Mouse (Mus musculus) liver, embryonic 11.5 days (tissue): ENCODE measurements around the gene Ddb2. TPM values are rescaled to one million over a fixed set of nuclear protein-coding genes. Genes with fewer than 3 reads are reported as not detected.
A peak's percentile ranks its signal among the peaks of the same experiment; 100 is the strongest.

Source experiments
- ATAC-seq: fragments of 200-750 bp; cut with Nextera tagmentation; replicated peaks from 2 replicates; pipeline ENCODE4 v1.8.0; 2017; ENCODE audit warnings: moderate number of reproducible peaks, mild to moderate bottlenecking, moderate TSS enrichment, moderate library complexity; ENCODE audit not compliant: low FRiP score
- DNase-seq: peaks from one replicate; pipeline ENCODE4 v3.0.0-alpha.2; 2017; ENCODE audit warnings: low spot score
- H3K27ac ChIP-seq: fragments of 300-500 bp; sonication (generic); 2 replicates; pipeline ENCODE4 v1.5.1; 2014; ENCODE audit warnings: mild to moderate bottlenecking, low read depth, low read length, control low read depth
- H3K27me3 ChIP-seq: fragments of 300-500 bp; sonication (generic); replicated peaks from 2 replicates; pipeline ENCODE4 v1.6.1; 2014; ENCODE audit warnings: low read length, mixed read lengths; ENCODE audit not compliant: control insufficient read depth, insufficient read depth
- H3K36me3 ChIP-seq: fragments of 300-500 bp; sonication (generic); 2 replicates; pipeline ENCODE4 v1.6.1; 2014; ENCODE audit warnings: mild to moderate bottlenecking, low read length, moderate library complexity, mixed read lengths; ENCODE audit not compliant: control insufficient read depth, insufficient read depth
- H3K4me1 ChIP-seq: fragments of 300-500 bp; sonication (generic); replicated peaks from 2 replicates; pipeline ENCODE4 v1.6.1; 2014; ENCODE audit warnings: low read length, mixed read lengths; ENCODE audit not compliant: control insufficient read depth, insufficient read depth
- H3K4me2 ChIP-seq: fragments of 300-500 bp; sonication (generic); 2 replicates; pipeline ENCODE4 v1.6.1; 2014; ENCODE audit warnings: mild to moderate bottlenecking, control low read depth, moderate library complexity
- H3K4me3 ChIP-seq: fragments of 300-500 bp; sonication (generic); 2 replicates; pipeline ENCODE4 v1.5.1; 2014; ENCODE audit warnings: low read depth, low read length, control low read depth
- H3K9ac ChIP-seq: fragments of 300-500 bp; sonication (generic); 2 replicates; pipeline ENCODE4 v1.6.1; 2014; ENCODE audit warnings: low read depth, low read length, control low read depth
- H3K9me3 ChIP-seq: fragments of 300-500 bp; sonication (generic); 2 replicates; pipeline ENCODE4 v1.6.1; 2016; ENCODE audit warnings: low read length, inconsistent platforms, mixed read lengths; ENCODE audit not compliant: control insufficient read depth
- WGBS: fragments of 180-500 bp; shearing (Covaris S2); extraction: QIAGEN DNeasy Blood & Tissue Kit; methylation state at CpG from one replicate; pipeline ENCODE4 v1.1.7; 2014; 5-methylcytosine and 5-hydroxymethylcytosine counted together
- polyA plus RNA-seq: library from polyadenylated mRNA; unstranded; fragments of >200 nt; fragmentation: Nextera tagmentation; extraction: Ambion mirVana; gene quantifications from 2 replicates; pipeline ENCODE4 v1.2.1, GENCODE M21; 2014

The Ddb2 gene
- polyA plus RNA-seq, 1 experiment from 2014 or later: 15.3 TPM

DNA sequence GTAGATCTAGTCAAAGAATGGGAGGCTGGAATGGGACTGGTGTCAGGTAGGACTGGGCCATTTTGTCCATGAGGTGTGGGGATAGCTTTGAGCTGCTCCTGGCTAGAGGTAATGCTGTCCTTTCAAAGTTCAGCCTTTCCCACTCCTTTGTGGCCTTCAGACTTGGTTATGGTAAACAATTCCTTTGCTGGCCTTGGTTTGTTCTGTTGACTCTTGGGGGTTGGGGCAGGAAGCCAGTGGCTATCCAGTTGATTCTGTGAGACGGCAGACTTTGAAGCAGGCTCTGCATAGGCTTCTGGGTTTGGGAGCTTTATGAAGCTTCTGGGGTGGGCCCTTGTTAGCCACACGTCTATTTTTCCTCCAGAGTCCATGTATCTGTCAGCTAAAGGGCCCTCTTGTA, 31.9 kb upstream of the Ddb2 start:
- no peak for ATAC-seq
- DNase-seq: no peak
- no peaks in the 10 kb centered on the region for H3K9me3 ChIP-seq
- peak overlapping the region; percentile 77 for H3K27ac ChIP-seq
- peak overlapping the region; percentile 39 for H3K4me2 ChIP-seq
- H3K36me3 ChIP-seq: peaks cover 54% of the 10 kb centered on the region
- H3K4me3 ChIP-seq: 0 out of 2 replicates have a peak overlapping the region, but pooled peaks have one; percentile 7
- H3K27me3 ChIP-seq: no peaks in the 10 kb centered on the region
- WGBS: 76% methylated on average over 2 of the region's 2 CpGs
- no peak overlapping the region for H3K9ac ChIP-seq
- peaks cover 27% of the 10 kb centered on the region for H3K4me1 ChIP-seq

DNA sequence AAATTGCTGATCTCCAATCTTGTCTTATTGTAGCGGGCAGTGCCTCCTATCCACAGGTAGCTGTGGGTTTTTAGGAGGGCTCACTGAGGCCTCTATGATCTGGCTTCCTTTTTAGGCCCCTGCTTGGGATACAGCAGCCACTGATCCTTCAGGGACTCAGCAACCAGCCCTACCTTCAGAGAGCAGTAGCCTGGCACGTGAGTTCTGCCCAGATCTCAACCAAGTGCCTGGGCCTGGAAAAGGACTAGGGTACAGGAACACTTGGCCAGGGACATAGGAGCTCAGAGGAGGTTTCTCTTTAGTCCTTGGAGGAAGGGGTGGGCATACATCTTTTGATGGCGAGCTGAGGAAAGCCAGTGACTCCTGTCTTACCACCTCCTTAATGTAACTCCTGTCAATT, 31.3 kb upstream of the Ddb2 start:
- DNase-seq (no peak), ATAC-seq (no peak)
- 0 out of 2 replicates have a peak overlapping the region, but pooled peaks have one; percentile 10 for H3K4me3 ChIP-seq
- no peak overlapping the region for H3K9ac ChIP-seq
- H3K36me3 ChIP-seq: peaks cover 47% of the 10 kb centered on the region
- H3K27ac ChIP-seq: peak overlapping the region; percentile 77
- no peaks in the 10 kb centered on the region for H3K9me3 ChIP-seq
- 88% methylated on average over 3 of the region's 3 CpGs for WGBS
- peaks cover 27% of the 10 kb centered on the region for H3K4me1 ChIP-seq
- H3K4me2 ChIP-seq: peak overlapping the region; percentile 17; the same call in 1 of the 2 replicates
- H3K27me3 ChIP-seq: no peaks in the 10 kb centered on the region

GRCm38 (mm10) chr2:91264711-91265681, 28.2 kb upstream of the Ddb2 start, which contains the start of gene Arfgap2:
Gene Arfgap2, plus strand, starts transcription at chr2:91264974.
- H3K9me3 ChIP-seq: no peaks in the 10 kb centered on the region
- peak within 1 kb of the TSS; percentile 97 for H3K9ac ChIP-seq
- peaks cover 32% of the 10 kb centered on the region for H3K36me3 ChIP-seq
- peaks cover 23% of the 10 kb centered on the region for H3K4me1 ChIP-seq
- DNase-seq (peak; percentile 94), ATAC-seq (peak; percentile 98)
- peak within 1 kb of the TSS; percentile 93 for H3K27ac ChIP-seq
- no peaks in the 10 kb centered on the region for H3K27me3 ChIP-seq
- H3K4me2 ChIP-seq: peak within 1 kb of the TSS; percentile 88
- peak within 1 kb of the TSS; percentile 92 for H3K4me3 ChIP-seq
- 2% methylated on average over 72 of the region's 72 CpGs for WGBS

DNA sequence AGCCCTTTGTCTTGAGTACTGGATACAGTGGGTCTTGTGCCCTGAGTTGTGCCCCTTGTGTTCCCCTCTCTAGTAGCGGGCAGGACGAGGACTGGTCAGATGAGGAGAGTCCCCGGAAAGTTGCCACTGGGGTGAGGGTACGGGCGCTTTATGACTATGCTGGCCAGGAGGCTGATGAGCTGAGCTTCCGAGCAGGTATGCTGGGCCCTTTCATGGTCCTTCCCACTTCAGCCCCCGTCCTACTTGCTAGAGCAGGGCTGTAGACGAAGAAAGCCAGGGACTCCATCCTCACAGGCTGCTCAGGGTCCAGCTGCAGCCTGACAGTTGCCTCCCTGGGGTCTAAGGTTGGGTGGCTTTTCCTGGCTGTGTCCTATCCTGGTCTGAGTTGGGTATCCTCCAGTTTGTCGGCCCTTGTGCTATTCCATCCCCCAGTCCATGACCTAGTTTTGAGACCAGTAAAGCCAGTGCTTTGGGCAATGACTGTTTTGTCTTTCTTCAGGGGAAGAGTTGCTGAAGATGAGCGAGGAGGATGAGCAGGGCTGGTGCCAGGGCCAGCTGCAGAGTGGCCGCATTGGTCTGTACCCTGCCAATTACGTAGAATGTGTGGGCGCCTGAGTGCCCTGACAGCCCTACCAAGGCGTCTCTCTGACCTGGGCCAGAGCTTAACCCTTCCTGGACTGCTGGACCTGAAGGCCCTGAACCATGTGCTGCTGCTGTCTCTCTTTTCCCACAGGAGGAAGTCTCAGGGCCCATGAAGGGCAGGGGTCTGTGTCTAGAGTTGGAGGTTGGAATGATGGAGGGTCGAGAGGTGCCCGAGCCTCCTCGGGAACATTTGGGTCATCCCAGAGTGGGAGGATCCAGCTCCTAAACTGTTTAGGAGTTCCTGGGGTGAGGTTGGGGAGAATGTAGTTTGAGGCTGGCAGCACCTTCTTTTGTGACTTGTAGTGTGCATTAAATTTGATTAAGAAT, 27.2 kb upstream of the Ddb2 start:
- H3K36me3 ChIP-seq: peaks cover 22% of the 10 kb centered on the region
- H3K4me3 ChIP-seq: peak overlapping the region; percentile 92
- peaks cover 18% of the 10 kb centered on the region for H3K4me1 ChIP-seq
- no peaks in the 10 kb centered on the region for H3K27me3 ChIP-seq
- H3K9me3 ChIP-seq: no peaks in the 10 kb centered on the region
- H3K27ac ChIP-seq: peak overlapping the region; percentile 82
- peak overlapping the region; percentile 74 for H3K9ac ChIP-seq
- H3K4me2 ChIP-seq: peak overlapping the region; percentile 88
- no peak for ATAC-seq
- DNase-seq: no peak
- WGBS: 83% methylated on average over 17 of the region's 17 CpGs

DNA sequence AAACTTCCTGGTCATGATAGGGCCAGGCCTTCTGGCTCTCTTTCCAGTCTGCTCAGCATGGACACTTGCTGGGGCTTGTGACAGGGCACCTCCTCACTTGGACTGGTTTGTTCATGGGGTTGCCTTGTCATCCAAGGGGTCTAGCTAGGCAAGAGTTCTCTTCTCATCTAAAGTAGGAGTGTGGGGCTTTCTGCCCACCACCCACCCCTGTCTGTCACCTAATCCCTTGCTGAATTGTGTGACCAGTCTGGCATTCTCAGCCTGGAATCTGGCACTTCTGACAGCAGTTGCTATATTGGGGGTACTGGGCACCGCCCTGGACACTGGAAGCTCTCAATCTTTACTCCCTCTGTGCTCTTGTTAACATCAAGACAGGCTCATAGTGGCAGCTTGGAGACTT, 22.7 kb upstream of the Ddb2 start:
- H3K27ac ChIP-seq: no peak overlapping the region
- ATAC-seq (no peak), DNase-seq (no peak)
- no peak overlapping the region for H3K4me2 ChIP-seq
- H3K9ac ChIP-seq: no peak overlapping the region
- H3K27me3 ChIP-seq: peaks cover 38% of the 10 kb centered on the region
- H3K4me1 ChIP-seq: peaks cover 16% of the 10 kb centered on the region
- peaks cover 5% of the 10 kb centered on the region; the same call in 1 of the 2 replicates for H3K36me3 ChIP-seq
- WGBS: 80% methylated on average over 1 of the region's 1 CpGs
- H3K9me3 ChIP-seq: no peaks in the 10 kb centered on the region
- H3K4me3 ChIP-seq: no peak overlapping the region

GRCm38 (mm10) chr2:91258830-91259229, 22.0 kb upstream of the Ddb2 start:
- H3K4me3 ChIP-seq: no peak overlapping the region
- peak overlapping the region; percentile 81; the same call in 1 of the 2 replicates for H3K4me2 ChIP-seq
- H3K9me3 ChIP-seq: no peaks in the 10 kb centered on the region
- peaks cover 10% of the 10 kb centered on the region for H3K4me1 ChIP-seq
- H3K36me3 ChIP-seq: peaks cover 5% of the 10 kb centered on the region; the same call in 1 of the 2 replicates
- 27% methylated on average over 1 of the region's 1 CpGs for WGBS
- DNase-seq (no peak), ATAC-seq (no peak)
- no peak overlapping the region for H3K27ac ChIP-seq
- H3K9ac ChIP-seq: no peak overlapping the region
- H3K27me3 ChIP-seq: peaks cover 45% of the 10 kb centered on the region

DNA sequence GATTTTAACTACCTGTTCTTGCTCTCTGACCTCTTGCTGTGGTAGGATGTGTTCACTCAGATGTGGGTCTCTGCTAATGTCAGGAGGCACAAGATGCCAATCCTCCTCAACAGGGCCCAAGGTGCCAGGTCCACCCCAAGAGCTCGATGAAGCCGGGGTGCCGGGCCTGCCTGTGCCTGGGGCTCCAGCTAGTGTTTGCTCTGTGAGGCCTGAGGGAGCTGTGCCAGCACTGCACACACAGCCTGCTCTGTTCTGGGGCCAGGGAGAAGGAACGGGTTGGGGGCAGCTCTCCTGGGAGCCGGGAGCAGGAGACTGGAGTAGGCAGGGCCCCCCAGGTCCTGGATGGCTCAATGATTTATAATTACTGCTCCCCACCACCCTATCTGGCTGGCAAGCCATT, 21.3 kb upstream of the Ddb2 start:
- peak overlapping the region; percentile 44; the same call in 1 of the 2 replicates for H3K9ac ChIP-seq
- no peaks in the 10 kb centered on the region for H3K9me3 ChIP-seq
- no peak for ATAC-seq
- peak overlapping the region; percentile 81 for H3K4me2 ChIP-seq
- DNase-seq: no peak
- H3K27me3 ChIP-seq: peaks cover 52% of the 10 kb centered on the region
- H3K4me1 ChIP-seq: 0 out of 2 replicates have a peak, but pooled peaks cover 8% of the 10 kb centered on the region
- H3K36me3 ChIP-seq: peaks cover 5% of the 10 kb centered on the region; the same call in 1 of the 2 replicates
- H3K27ac ChIP-seq: no peak overlapping the region
- H3K4me3 ChIP-seq: peak overlapping the region; percentile 61
- 60% methylated on average over 5 of the region's 5 CpGs for WGBS
